Mouse (Mus musculus): ENCODE data around the gene Ice1. TPM values are rescaled to one million over a fixed set of nuclear protein-coding genes. Genes with fewer than 3 reads are reported as not detected.

Ice1 gene
- total and polyA plus RNA-seq, 2 experiments from 2014 or later, result 21.5 to 59.7 TPM

DNA sequence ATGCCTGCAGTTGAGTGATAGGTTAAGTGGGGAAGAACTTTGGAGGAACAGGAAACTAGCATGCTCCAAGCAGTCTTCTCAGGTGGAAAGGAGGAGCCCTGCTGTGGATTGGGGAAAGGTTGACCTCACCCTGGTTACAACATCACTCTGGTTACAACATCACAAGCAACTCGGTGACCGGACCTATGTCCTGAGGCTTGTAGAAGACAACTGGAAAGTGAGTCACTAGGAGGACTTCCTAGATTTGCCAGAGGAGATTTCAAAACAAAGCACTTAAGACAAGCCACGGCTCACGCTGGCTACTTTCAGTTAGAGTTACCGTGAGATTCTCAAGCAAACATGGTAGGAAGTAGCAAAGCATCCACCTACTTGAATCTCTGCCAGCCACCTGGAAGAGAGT is 3.9 kb upstream of the Ice1 start:
- WGBS, result 91% methylated on average over 5 of the region's 5 CpGs
- DNase-seq (ENCODE audit: low spot score) (no peak), ATAC-seq (no peak)
- H3K27ac ChIP-seq, result no peak overlapping the region
- H3K36me3 ChIP-seq (ENCODE audit: insufficient read depth, low read length), result no peaks in the 10 kb centered on the region
- H3K9ac ChIP-seq (replicated peaks; ENCODE audit: low read length), result no peak overlapping the region
- H3K9me3 ChIP-seq (ENCODE audit: low read length), result no peaks in the 10 kb centered on the region
- no peak overlapping the region for H3K4me3 ChIP-seq (ENCODE audit: low read length)
- peaks cover 5% of the 10 kb centered on the region for H3K4me1 ChIP-seq (ENCODE audit: insufficient read depth, low read length)
- H3K27me3 ChIP-seq (ENCODE audit: insufficient read depth, low read length), result no peaks in the 10 kb centered on the region
- TF ChIP-seq CTCF (IDR thresholded peaks at IDR 0.05; ENCODE audit: low read depth), result no peak
- H3K4me2 ChIP-seq (ENCODE audit: low read depth, low read length), result no peak overlapping the region

DNA sequence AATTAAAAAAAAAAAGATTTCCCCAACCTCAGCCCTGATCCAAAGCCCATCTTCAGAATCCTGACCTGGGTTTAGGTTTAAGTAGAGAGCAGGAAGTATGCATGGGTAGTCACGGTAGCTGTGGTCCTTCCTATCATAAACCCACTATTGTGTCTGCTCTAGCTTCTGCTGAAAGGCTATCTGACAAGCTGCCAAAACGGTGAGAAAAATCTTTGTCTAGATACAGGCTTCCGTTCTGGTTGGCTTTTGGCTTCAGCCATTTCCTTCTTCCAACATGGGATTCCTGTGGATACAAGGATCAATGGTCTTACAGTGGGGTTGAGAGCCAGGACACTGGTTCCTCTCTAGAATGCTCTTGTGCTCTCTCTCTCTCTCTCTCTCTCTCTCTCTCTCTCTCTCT is 2.2 kb upstream of the Ice1 start:
- H3K9ac ChIP-seq (replicated peaks; ENCODE audit: low read length), result no peak overlapping the region
- H3K4me2 ChIP-seq (ENCODE audit: low read depth, low read length), result no peak overlapping the region
- no peak overlapping the region for H3K4me3 ChIP-seq (ENCODE audit: low read length)
- no peak for ATAC-seq
- H3K27me3 ChIP-seq (ENCODE audit: insufficient read depth, low read length), result no peaks in the 10 kb centered on the region
- H3K36me3 ChIP-seq (ENCODE audit: insufficient read depth, low read length), result no peaks in the 10 kb centered on the region
- WGBS, result 74% methylated on average over 3 of the region's 3 CpGs
- no peak overlapping the region for H3K27ac ChIP-seq
- H3K4me1 ChIP-seq (ENCODE audit: insufficient read depth, low read length), result peaks cover 12% of the 10 kb centered on the region
- no peaks in the 10 kb centered on the region for H3K9me3 ChIP-seq (ENCODE audit: low read length)
- DNase-seq (ENCODE audit: low spot score), result no peak
- TF ChIP-seq CTCF (IDR thresholded peaks at IDR 0.05; ENCODE audit: low read depth), result no peak

DNA sequence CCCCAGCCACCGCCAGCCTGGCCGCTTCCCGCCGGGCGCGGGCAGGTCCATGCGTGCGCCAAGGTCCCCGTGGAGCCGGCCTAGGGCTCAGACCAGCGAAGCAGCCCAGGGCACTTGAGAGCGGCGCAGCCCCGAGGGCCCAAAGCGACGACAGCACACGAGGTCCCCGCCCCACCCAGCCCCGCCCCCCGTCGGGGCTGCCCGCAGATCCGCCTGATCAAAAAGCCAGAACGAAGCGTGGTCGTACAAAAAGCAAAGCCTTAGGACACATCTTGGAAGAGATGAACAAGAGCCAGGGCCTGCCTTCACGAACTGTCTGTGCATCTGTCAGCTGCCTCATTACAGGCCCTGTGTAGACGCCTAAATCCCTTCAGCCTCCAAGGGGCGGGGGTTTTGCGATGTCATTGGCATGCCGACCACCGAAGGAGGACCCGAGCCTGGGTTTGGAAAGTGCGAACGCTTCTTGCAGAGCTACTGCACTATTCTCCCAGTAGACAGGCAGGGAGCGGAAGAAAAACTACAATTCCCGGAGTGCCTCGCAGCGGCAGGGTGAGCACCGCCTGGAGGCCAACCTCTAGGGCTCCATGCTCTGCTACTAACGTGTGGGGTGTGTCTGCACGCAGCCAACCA is 343 bp upstream of the Ice1 start:
- Histone ChIP-seq H3K27ac (peak overlapping the region; percentile 92), H3K4me2 (ENCODE audit: low read depth, low read length) (peak overlapping the region; percentile 89), H3K27me3 (ENCODE audit: insufficient read depth, low read length) (no peaks in the 10 kb centered on the region), H3K36me3 (ENCODE audit: insufficient read depth, low read length) (no peaks in the 10 kb centered on the region), H3K9me3 (ENCODE audit: low read length) (no peaks in the 10 kb centered on the region), H3K9ac (replicated peaks; ENCODE audit: low read length) (peak overlapping the region; percentile 95), H3K4me1 (ENCODE audit: insufficient read depth, low read length) (peaks cover 12% of the 10 kb centered on the region), H3K4me3 (ENCODE audit: low read length) (peak overlapping the region; percentile 93)
- under 1% methylated on average over 39 of the region's 42 CpGs for WGBS
- ATAC-seq (peak; percentile 96), DNase-seq (ENCODE audit: low spot score) (peak; percentile 98)
- TF ChIP-seq CTCF (IDR thresholded peaks at IDR 0.05; ENCODE audit: low read depth), result peak; percentile 75

DNA sequence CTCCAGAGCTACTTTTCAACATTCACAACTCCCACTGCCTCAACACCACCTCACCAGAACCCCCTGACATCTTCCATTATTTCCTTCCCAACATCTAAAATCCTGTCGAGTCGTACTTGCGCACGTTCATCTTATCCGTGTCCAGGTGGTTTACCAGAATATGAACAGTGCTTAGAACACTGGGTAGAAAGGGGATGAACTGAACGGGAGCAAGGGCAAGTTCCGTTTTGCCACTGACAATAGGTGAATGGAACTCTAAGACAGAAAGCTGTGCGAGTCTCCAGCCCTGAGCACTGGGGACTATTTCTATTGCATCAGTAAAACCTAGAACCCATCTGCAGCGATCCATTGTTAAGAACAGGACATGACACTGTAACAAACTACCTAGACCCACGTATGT is 728 bp downstream of the Ice1 start:
- Histone ChIP-seq H3K4me3 (ENCODE audit: low read length) (peak overlapping the region; percentile 93), H3K27me3 (ENCODE audit: insufficient read depth, low read length) (no peaks in the 10 kb centered on the region), H3K4me2 (ENCODE audit: low read depth, low read length) (peak overlapping the region; percentile 89), H3K9me3 (ENCODE audit: low read length) (no peaks in the 10 kb centered on the region), H3K27ac (peak overlapping the region; percentile 92; the same call in 1 of the 2 replicates), H3K9ac (replicated peaks; ENCODE audit: low read length) (peak overlapping the region; percentile 95), H3K4me1 (ENCODE audit: insufficient read depth, low read length) (peaks cover 12% of the 10 kb centered on the region), H3K36me3 (ENCODE audit: insufficient read depth, low read length) (no peaks in the 10 kb centered on the region)
- TF ChIP-seq CTCF (IDR thresholded peaks at IDR 0.05; ENCODE audit: low read depth), result no peak
- no peak for DNase-seq (ENCODE audit: low spot score)
- 29% methylated on average over 10 of the region's 10 CpGs for WGBS
- ATAC-seq, result no peak

- H3K9ac ChIP-seq (replicated peaks; ENCODE audit: low read length), result no peak overlapping the region
- no peak for DNase-seq (ENCODE audit: low spot score)
- H3K36me3 ChIP-seq (ENCODE audit: insufficient read depth, low read length), result no peaks in the 10 kb centered on the region
- no peaks in the 10 kb centered on the region for H3K27me3 ChIP-seq (ENCODE audit: insufficient read depth, low read length)
- peak overlapping the region; percentile 89 for H3K4me2 ChIP-seq (ENCODE audit: low read depth, low read length)
- TF ChIP-seq CTCF (IDR thresholded peaks at IDR 0.05; ENCODE audit: low read depth), result no peak
- no peak overlapping the region for H3K4me3 ChIP-seq (ENCODE audit: low read length)
- no peak for ATAC-seq
- 55% methylated on average over 2 of the region's 2 CpGs for WGBS
- no peak overlapping the region for H3K27ac ChIP-seq
- H3K4me1 ChIP-seq (ENCODE audit: insufficient read depth, low read length), result peaks cover 12% of the 10 kb centered on the region
- no peaks in the 10 kb centered on the region for H3K9me3 ChIP-seq (ENCODE audit: low read length)
These were observed 1.8 kb downstream of the Ice1 start for GRCm38 (mm10) chr13:70635591-70635990.

DNA sequence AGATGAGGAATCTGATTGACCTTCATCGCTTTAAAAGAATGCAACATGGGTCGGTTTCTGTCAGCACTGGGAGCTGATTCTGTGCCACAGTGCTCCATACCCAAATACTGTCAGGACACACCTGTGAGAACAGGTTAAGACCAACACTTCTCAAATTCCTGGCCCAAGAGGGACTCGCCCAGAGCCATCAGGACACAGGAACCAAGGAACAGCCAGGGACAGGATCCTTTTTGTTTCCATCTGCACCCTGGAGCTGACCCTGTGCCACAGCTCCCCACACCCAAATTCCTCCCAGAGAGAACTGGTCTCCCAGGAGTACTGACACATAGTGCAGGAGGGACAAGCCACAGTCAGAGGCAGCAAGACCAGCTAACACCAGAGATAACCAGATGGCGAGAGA is 11.0 kb downstream of the Ice1 start:
- WGBS, result 83% methylated on average over 4 of the region's 4 CpGs

DNA sequence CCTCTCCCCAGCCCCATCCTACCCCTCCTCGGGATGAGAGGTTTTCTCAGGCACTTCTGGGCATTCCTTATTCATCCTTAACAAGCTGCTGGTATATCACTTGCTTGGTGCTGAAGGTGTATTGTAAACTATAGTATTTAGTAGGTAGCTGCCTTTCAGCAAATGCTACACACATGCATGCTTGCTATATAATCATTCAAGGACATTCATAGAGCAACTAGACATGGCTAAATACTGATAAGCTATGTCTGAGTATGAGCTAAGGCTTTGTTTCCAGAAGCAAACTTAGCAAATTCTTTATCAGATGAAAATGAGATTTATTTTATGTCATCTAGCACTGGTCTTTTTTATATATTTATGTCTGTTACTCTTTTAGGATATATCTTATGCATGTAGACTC is 11.8 kb downstream of the Ice1 start:
- no peak for ATAC-seq
- TF ChIP-seq CTCF (IDR thresholded peaks at IDR 0.05; ENCODE audit: low read depth), result no peak
- WGBS, result 76% methylated on average over 1 of the region's 1 CpGs

More for the DNA sequence above, 11.0 kb downstream of the Ice1 start:
- no peak for ATAC-seq
- H3K9me3 ChIP-seq (ENCODE audit: low read length), result no peaks in the 10 kb centered on the region
- no peak overlapping the region for H3K4me3 ChIP-seq (ENCODE audit: low read length)
- H3K27me3 ChIP-seq (ENCODE audit: insufficient read depth, low read length), result no peaks in the 10 kb centered on the region
- TF ChIP-seq CTCF (IDR thresholded peaks at IDR 0.05; ENCODE audit: low read depth), result no peak
- H3K36me3 ChIP-seq (ENCODE audit: insufficient read depth, low read length), result no peaks in the 10 kb centered on the region; the same call in 1 of the 2 replicates
- 0 out of 2 replicates have a peak, but pooled peaks cover 4% of the 10 kb centered on the region for H3K4me1 ChIP-seq (ENCODE audit: insufficient read depth, low read length)
- no peak overlapping the region for H3K27ac ChIP-seq
- DNase-seq (ENCODE audit: low spot score), result no peak
- no peak overlapping the region for H3K9ac ChIP-seq (replicated peaks; ENCODE audit: low read length)
- H3K4me2 ChIP-seq (ENCODE audit: low read depth, low read length), result no peak overlapping the region

More for the DNA sequence above, 11.8 kb downstream of the Ice1 start:
- Histone ChIP-seq H3K9me3 (ENCODE audit: low read length) (no peaks in the 10 kb centered on the region), H3K27ac (no peak overlapping the region), H3K4me3 (ENCODE audit: low read length) (no peak overlapping the region), H3K9ac (replicated peaks; ENCODE audit: low read length) (no peak overlapping the region), H3K4me1 (ENCODE audit: insufficient read depth, low read length) (0 out of 2 replicates have a peak, but pooled peaks cover 4% of the 10 kb centered on the region), H3K4me2 (ENCODE audit: low read depth, low read length) (no peak overlapping the region), H3K36me3 (ENCODE audit: insufficient read depth, low read length) (peaks cover under 1% of the 10 kb centered on the region; the same call in 1 of the 2 replicates), H3K27me3 (ENCODE audit: insufficient read depth, low read length) (no peaks in the 10 kb centered on the region)
- no peak for DNase-seq (ENCODE audit: low spot score)

Data from hindbrain, postnatal 0 days (tissue).